Mouse (Mus musculus) heart, embryonic 16.5 days (tissue): ENCODE measurements at regions not wholly inside any gene's neighbourhood (a gene's known extent, or its start where the extent isn't known, plus 50 kb on each side); places are given as distances from the start of the nearest gene placed in this dataset.

Source experiments
- ATAC-seq: fragments of 200-750 bp; cut with Nextera tagmentation; replicated peaks from 2 replicates; pipeline ENCODE4 v1.8.0; 2017; ENCODE audit warnings: moderate number of reproducible peaks; ENCODE audit not compliant: insufficient read depth, low FRiP score; ENCODE audit errors: extremely low read depth
- H3K27ac ChIP-seq: fragments of 300-500 bp; sonication (generic); 2 replicates; pipeline ENCODE4 v1.5.1; 2014; ENCODE audit warnings: mild to moderate bottlenecking, low read length, control low read depth, moderate library complexity
- H3K27me3 ChIP-seq: fragments of 300-500 bp; sonication (generic); 2 replicates; pipeline ENCODE4 v1.6.1; 2014; ENCODE audit warnings: low read length, mixed read lengths; ENCODE audit not compliant: control insufficient read depth, insufficient read depth
- H3K36me3 ChIP-seq: fragments of 300-500 bp; sonication (generic); 2 replicates; pipeline ENCODE4 v1.6.1; 2014; ENCODE audit not compliant: control insufficient read depth, insufficient read depth
- H3K4me1 ChIP-seq: fragments of 300-500 bp; sonication (generic); 2 replicates; pipeline ENCODE4 v1.6.1; 2014; ENCODE audit warnings: low read length, mixed read lengths; ENCODE audit not compliant: control insufficient read depth, insufficient read depth
- H3K4me2 ChIP-seq: fragments of 300-500 bp; sonication (generic); 2 replicates; pipeline ENCODE4 v1.6.1; 2014; ENCODE audit warnings: low read depth, mild to moderate bottlenecking, control low read depth, low read length
- H3K4me3 ChIP-seq: fragments of 300-500 bp; sonication (generic); 2 replicates; pipeline ENCODE4 v1.5.1; 2014; ENCODE audit warnings: mild to moderate bottlenecking, control low read depth, low read length
- H3K9ac ChIP-seq: fragments of 300-500 bp; sonication (generic); 2 replicates; pipeline ENCODE4 v1.6.1; 2014; ENCODE audit warnings: low read length, control low read depth
- H3K9me3 ChIP-seq: fragments of 300-500 bp; sonication (generic); replicated peaks from 2 replicates; pipeline ENCODE4 v1.6.1; 2016; ENCODE audit warnings: low read length; ENCODE audit not compliant: control insufficient read depth
- WGBS: fragments of 180-500 bp; shearing (Covaris S2); extraction: QIAGEN DNeasy Blood & Tissue Kit; methylation state at CpG from one replicate; pipeline ENCODE4 v1.1.7; 2014; 5-methylcytosine and 5-hydroxymethylcytosine counted together

- 75% methylated on average over 3 of the region's 3 CpGs for WGBS
- Histone ChIP-seq H3K36me3 (no peaks in the 10 kb centered on the region), H3K4me3 (no peak overlapping the region), H3K9ac (no peak overlapping the region), H3K4me2 (no peak overlapping the region), H3K9me3 (no peaks in the 10 kb centered on the region), H3K27ac (no peak overlapping the region), H3K27me3 (no peaks in the 10 kb centered on the region), H3K4me1 (no peaks in the 10 kb centered on the region)
- ATAC-seq, result no peak
These were observed 60.7 kb downstream of the Ifng start for GRCm38 (mm10) chr10:118501571-118501970.

- no peak for ATAC-seq
- no peaks in the 10 kb centered on the region for H3K36me3 ChIP-seq
These were observed 64.0 kb downstream of the Ifng start for GRCm38 (mm10) chr10:118504811-118505210.

GRCm38 (mm10) chr10:118506154-118506553, 65.3 kb downstream of the Ifng start:
- Histone ChIP-seq H3K4me2 (no peak overlapping the region), H3K4me3 (no peak overlapping the region), H3K27ac (no peak overlapping the region), H3K27me3 (no peaks in the 10 kb centered on the region), H3K9ac (no peak overlapping the region), H3K36me3 (no peaks in the 10 kb centered on the region), H3K9me3 (no peaks in the 10 kb centered on the region), H3K4me1 (no peaks in the 10 kb centered on the region)
- WGBS, result 76% methylated on average over 4 of the region's 4 CpGs
- ATAC-seq, result no peak

More at GRCm38 (mm10) chr10:118504811-118505210, 64.0 kb downstream of the Ifng start:
- Histone ChIP-seq H3K4me3 (no peak overlapping the region), H3K27ac (no peak overlapping the region), H3K4me2 (no peak overlapping the region), H3K27me3 (no peaks in the 10 kb centered on the region), H3K4me1 (no peaks in the 10 kb centered on the region), H3K9ac (no peak overlapping the region), H3K9me3 (no peaks in the 10 kb centered on the region)
- 63% methylated on average over 4 of the region's 4 CpGs for WGBS

- no peaks in the 10 kb centered on the region for H3K36me3 ChIP-seq
- ATAC-seq, result no peak
- no peaks in the 10 kb centered on the region for H3K27me3 ChIP-seq
- H3K4me1 ChIP-seq, result no peaks in the 10 kb centered on the region
- WGBS, result 49% methylated on average over 2 of the region's 2 CpGs
- no peak overlapping the region for H3K9ac ChIP-seq
- H3K4me2 ChIP-seq, result no peak overlapping the region
- no peak overlapping the region for H3K27ac ChIP-seq
- no peak overlapping the region for H3K4me3 ChIP-seq
- H3K9me3 ChIP-seq, result no peaks in the 10 kb centered on the region
These were observed 66.8 kb downstream of the Ifng start for GRCm38 (mm10) chr10:118507630-118508029.

- Histone ChIP-seq H3K4me3 (no peak overlapping the region), H3K4me1 (no peaks in the 10 kb centered on the region), H3K9me3 (no peaks in the 10 kb centered on the region), H3K9ac (no peak overlapping the region), H3K27me3 (no peaks in the 10 kb centered on the region), H3K36me3 (no peaks in the 10 kb centered on the region), H3K4me2 (no peak overlapping the region), H3K27ac (no peak overlapping the region)
- no peak for ATAC-seq
- WGBS, result 88% methylated on average over 3 of the region's 3 CpGs
These were observed 76.0 kb downstream of the Ifng start for GRCm38 (mm10) chr10:118516839-118517238.

- Histone ChIP-seq H3K9ac (no peak overlapping the region), H3K4me1 (no peaks in the 10 kb centered on the region), H3K9me3 (no peaks in the 10 kb centered on the region), H3K27me3 (no peaks in the 10 kb centered on the region), H3K4me2 (no peak overlapping the region), H3K4me3 (no peak overlapping the region), H3K27ac (no peak overlapping the region), H3K36me3 (no peaks in the 10 kb centered on the region)
- WGBS, result 55% methylated on average over 2 of the region's 2 CpGs
- ATAC-seq, result no peak
These were observed 77.1 kb downstream of the Ifng start for GRCm38 (mm10) chr10:118517995-118518394.

GRCm38 (mm10) chr10:118545966-118546365, 105.1 kb downstream of the Ifng start:
- H3K9ac ChIP-seq, result no peak overlapping the region
- no peaks in the 10 kb centered on the region for H3K36me3 ChIP-seq
- H3K4me2 ChIP-seq, result no peak overlapping the region
- no peak overlapping the region for H3K4me3 ChIP-seq
- H3K9me3 ChIP-seq, result no peaks in the 10 kb centered on the region
- 11% methylated on average over 1 of the region's 1 CpGs for WGBS
- no peaks in the 10 kb centered on the region for H3K4me1 ChIP-seq
- H3K27ac ChIP-seq, result no peak overlapping the region
- no peak for ATAC-seq
- no peaks in the 10 kb centered on the region for H3K27me3 ChIP-seq

- Histone ChIP-seq H3K4me2 (no peak overlapping the region), H3K27ac (no peak overlapping the region), H3K9me3 (no peaks in the 10 kb centered on the region), H3K36me3 (no peaks in the 10 kb centered on the region), H3K27me3 (no peaks in the 10 kb centered on the region), H3K4me1 (no peaks in the 10 kb centered on the region), H3K9ac (no peak overlapping the region), H3K4me3 (no peak overlapping the region)
- no peak for ATAC-seq
- WGBS, result 50% methylated on average over 4 of the region's 4 CpGs
These were observed 109.4 kb downstream of the Ifng start for GRCm38 (mm10) chr10:118550201-118550600.

- 43% methylated on average over 6 of the region's 6 CpGs for WGBS
- no peak for ATAC-seq
- H3K4me3 ChIP-seq, result no peak overlapping the region
- H3K4me2 ChIP-seq, result no peak overlapping the region
- no peak overlapping the region; the same call in 1 of the 2 replicates for H3K27ac ChIP-seq
- H3K9me3 ChIP-seq, result no peaks in the 10 kb centered on the region
- H3K4me1 ChIP-seq, result no peaks in the 10 kb centered on the region
- no peaks in the 10 kb centered on the region for H3K36me3 ChIP-seq
- no peaks in the 10 kb centered on the region for H3K27me3 ChIP-seq
- H3K9ac ChIP-seq, result no peak overlapping the region
These were observed 118.0 kb downstream of the Ifng start for GRCm38 (mm10) chr10:118558848-118559247.

GRCm38 (mm10) chr10:118564041-118564440, 123.2 kb downstream of the Ifng start:
- 75% methylated on average over 8 of the region's 8 CpGs for WGBS
- H3K27me3 ChIP-seq, result no peaks in the 10 kb centered on the region
- no peak overlapping the region for H3K27ac ChIP-seq
- no peak for ATAC-seq
- 0 out of 2 replicates have a peak, but pooled peaks cover 1% of the 10 kb centered on the region for H3K4me1 ChIP-seq
- H3K4me2 ChIP-seq, result no peak overlapping the region
- no peaks in the 10 kb centered on the region for H3K36me3 ChIP-seq
- no peak overlapping the region for H3K4me3 ChIP-seq
- no peaks in the 10 kb centered on the region for H3K9me3 ChIP-seq
- no peak overlapping the region for H3K9ac ChIP-seq
